Mouse (Mus musculus) bone marrow macrophage, adult 2 months (primary cell): ENCODE results near the gene Ttll6.

ENCODE experiments used
- CTCF ChIP-seq: IDR thresholded peaks from 2 replicates; pipeline ENCODE4 v1.5.1; 2012; ENCODE audit warnings: low read depth, mild to moderate bottlenecking, low read length, moderate library complexity
- POLR2A ChIP-seq: IDR thresholded peaks from 2 replicates; pipeline ENCODE4 v1.6.1; 2012; ENCODE audit warnings: mild to moderate bottlenecking, low read depth, low read length, borderline replicate concordance

DNA sequence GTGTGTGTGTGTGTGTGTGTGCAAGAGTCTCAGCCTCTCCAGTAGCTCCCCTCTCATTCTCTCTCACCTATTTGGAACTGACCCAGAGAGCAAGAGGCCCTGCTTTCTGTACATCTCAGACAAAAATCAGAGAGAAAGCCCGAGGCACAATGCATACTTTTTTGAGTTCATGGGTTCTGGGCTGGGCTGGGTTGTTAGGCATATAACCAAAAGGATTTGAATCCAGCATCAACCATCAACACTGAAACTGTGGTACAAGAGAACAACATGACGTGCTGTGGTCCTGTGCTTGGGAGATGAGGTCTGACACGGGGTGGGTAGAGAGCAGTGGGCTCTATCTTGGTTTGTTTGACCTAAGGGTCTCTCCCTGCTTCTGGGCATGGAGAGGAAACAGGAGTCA, 38.0 kb downstream of the Ttll6 start:
- TF ChIP-seq POLR2A (no peak), CTCF (no peak)
